Mouse (Mus musculus): ENCODE measurements around the gene Pgpep1.

GRCm38 (mm10) chr8:70654121-70654520, 6.1 kb downstream of the Pgpep1 start:
- no peak for TF ChIP-seq CTCF (IDR thresholded peaks at IDR 0.05; ENCODE audit: low read depth, low read length)
- TF ChIP-seq POLR2A (IDR thresholded peaks at IDR 0.05; ENCODE audit: borderline replicate concordance, low read depth, low read length): no peak

Measured in bone marrow macrophage, adult 2 months (primary cell).